Mouse (Mus musculus): ENCODE measurements around the gene Wnk2.
"Not testable (repeated sequence)": the region's sequence is repeated elsewhere in the genome, so short reads cannot be mapped to it uniquely, and the experiment has no call there.

The Wnk2 gene

GRCm38 (mm10) chr13:49094667-49095066 lies 53.1 kb downstream of the Wnk2 start:
- DNase-seq (ENCODE audit: low read depth, low spot score), result no peak

- DNase-seq (ENCODE audit: low read depth, low spot score), result no peak
Observed at GRCm38 (mm10) chr13:49093471-49093891, 54.3 kb downstream of the Wnk2 start.

DNA sequence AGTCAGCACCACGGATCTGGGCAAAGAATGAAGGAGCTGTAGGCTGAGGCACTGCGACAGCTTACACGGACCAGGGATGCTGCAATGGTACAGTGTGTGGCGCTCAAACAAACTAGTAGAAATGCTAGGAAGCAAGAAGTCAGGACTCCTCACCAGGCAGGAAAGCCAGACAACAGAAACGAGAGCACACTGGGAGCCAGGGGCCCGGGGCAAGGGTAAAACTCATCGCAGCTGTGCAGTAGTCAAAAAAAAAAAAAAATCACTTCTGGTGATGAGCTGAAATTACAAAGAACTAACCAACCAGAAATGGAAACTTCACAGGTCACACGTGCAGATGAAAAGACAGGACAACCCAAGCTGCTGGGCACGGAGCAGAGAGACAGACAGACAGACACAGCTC lies 55.2 kb downstream of the Wnk2 start:
- DNase-seq (ENCODE audit: low read depth, low spot score), result no peak

DNA sequence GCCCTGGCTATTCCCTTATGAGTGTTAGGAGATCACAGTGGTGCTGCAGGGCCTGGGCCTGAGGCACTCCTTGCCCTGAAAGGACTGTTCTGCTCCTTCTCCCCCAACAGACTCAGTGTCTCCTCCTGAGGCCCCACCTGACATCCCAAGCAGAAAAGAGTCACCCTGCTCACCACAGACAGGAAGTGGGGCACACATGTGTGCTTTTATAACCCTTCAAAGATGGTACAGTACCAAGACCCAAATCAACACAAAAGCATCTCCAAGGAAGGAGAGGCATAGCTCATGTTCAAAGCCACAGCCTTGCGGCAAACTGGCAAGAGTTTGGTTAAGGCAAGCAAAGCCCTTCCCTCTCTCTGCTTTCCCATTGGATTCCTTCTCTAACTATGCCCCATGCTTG lies 57.6 kb downstream of the Wnk2 start:
- no peak for DNase-seq (ENCODE audit: low read depth, low spot score)

- no peak for DNase-seq (ENCODE audit: low read depth, low spot score)
Observed at GRCm38 (mm10) chr13:49088874-49089273, 58.9 kb downstream of the Wnk2 start.

GRCm38 (mm10) chr13:49087420-49087819 lies 60.4 kb downstream of the Wnk2 start:
- DNase-seq (ENCODE audit: low read depth, low spot score), result no peak

DNA sequence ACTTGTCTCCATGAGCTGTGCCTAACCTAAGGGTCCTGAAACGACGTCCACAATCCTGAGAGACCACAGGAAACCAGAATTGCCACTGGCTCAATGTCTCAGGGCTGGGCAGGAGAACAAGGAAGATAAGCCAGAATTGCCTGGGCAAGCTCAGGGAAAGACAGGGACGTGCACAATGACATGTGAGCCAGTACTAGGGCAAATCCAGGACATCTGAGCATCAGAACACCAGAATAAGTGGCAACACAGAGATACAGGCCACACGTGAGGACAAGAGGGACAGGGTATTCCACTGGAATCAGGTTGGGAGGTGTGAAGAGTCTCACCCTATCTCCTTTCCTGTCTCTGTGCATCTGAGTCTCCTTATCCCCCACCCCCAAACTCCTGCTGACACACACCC lies 61.4 kb downstream of the Wnk2 start:
- no peak for DNase-seq (ENCODE audit: low read depth, low spot score)

- DNase-seq (ENCODE audit: low read depth, low spot score), result no peak
Observed at GRCm38 (mm10) chr13:49085211-49085610, 62.6 kb downstream of the Wnk2 start.

- no peak for DNase-seq (ENCODE audit: low read depth, low spot score)
Observed at GRCm38 (mm10) chr13:49084781-49085180, 63.0 kb downstream of the Wnk2 start.

DNA sequence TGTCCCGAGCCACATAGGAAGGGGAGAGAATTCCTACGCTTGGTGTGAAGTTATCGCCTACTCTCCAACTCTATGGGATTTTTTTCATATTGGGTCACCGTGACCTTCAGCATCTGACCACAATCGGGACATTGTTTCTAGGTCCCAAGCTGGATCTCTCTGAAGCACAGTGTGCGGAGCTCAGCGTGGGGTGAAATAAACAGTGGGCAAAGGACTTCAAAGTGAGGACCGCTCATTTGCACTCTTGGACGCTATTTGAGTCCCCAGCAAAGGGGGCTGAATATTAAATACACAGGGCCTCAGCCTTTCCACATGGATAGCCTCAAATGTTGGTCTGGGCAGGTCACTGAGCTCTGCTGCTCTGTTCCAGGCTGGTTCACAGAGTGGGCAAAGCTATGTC lies 63.9 kb downstream of the Wnk2 start:
- DNase-seq (ENCODE audit: low read depth, low spot score), result no peak

GRCm38 (mm10) chr13:49082151-49082879 lies 65.5 kb downstream of the Wnk2 start:
- no peak for DNase-seq (ENCODE audit: low read depth, low spot score)

DNA sequence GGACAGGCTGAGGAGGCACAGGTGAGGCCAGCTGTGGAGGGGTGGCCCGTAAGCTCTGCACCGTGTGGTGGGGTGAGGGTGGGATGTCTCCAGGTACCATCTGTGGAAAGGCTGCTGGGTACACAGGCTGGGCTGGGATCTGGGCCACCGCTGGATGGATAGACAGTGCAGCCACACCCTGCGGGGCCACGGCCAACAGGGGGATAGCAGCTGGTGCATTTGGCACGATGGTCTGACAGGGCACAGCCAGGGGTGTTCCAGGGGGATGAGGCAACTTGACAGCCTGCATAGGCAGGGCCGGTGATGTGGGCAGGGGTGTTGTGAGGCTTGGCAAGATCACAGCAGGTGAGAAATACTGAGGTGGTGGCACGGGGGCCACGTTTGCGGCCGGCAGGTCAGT lies 71.6 kb downstream of the Wnk2 start:
- no peak for DNase-seq (ENCODE audit: low read depth, low spot score)

- no peak for DNase-seq (ENCODE audit: low read depth, low spot score)
Observed at GRCm38 (mm10) chr13:49075377-49075776, 72.4 kb downstream of the Wnk2 start.

GRCm38 (mm10) chr13:49073295-49073694 lies 74.5 kb downstream of the Wnk2 start:
- DNase-seq (ENCODE audit: low read depth, low spot score), result no peak

DNA sequence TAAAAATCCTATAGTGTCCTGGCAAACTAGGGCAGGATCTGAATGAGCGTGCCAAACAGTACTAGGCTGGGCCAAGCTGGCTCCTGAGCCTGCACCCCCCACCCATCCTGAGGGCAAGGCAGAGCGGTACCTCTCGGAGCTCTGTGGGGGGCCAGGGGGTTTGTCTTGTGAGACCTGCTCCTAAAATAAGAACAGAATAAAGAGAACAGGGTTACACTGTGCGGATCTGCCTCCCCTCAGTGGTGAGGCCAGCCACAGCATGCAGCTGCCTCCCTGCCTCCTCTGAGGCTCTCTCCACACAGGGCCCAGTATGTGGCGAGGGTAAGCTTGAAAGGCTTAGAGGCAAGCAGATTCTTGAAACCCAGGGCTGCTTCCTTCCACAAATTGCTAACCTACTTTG lies 76.0 kb downstream of the Wnk2 start:
- DNase-seq (ENCODE audit: low read depth, low spot score), result no peak

DNA sequence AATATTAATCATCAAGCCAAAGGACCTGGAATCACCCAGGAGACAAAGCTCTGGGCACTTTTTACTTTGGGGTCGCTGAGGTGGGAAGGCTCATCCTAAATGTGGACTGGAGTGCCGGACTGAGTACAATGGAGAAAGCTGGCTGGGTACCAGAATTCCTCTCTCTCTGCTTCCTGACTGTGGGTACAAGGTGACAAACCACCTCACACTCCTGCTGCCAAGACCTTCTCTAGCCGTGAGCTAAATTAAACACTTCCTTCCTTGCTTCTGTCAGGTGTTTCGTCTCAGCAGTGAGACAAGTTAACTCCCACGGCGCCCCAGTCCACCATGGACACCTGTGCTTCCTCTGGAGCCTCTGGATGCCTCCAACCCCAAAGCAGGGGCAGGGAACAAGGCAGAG lies 77.8 kb downstream of the Wnk2 start:
- no peak for DNase-seq (ENCODE audit: low read depth, low spot score)

- peak; percentile 77 for DNase-seq (ENCODE audit: low read depth, low spot score)
Observed at GRCm38 (mm10) chr13:49069393-49069792, 78.4 kb downstream of the Wnk2 start.

DNA sequence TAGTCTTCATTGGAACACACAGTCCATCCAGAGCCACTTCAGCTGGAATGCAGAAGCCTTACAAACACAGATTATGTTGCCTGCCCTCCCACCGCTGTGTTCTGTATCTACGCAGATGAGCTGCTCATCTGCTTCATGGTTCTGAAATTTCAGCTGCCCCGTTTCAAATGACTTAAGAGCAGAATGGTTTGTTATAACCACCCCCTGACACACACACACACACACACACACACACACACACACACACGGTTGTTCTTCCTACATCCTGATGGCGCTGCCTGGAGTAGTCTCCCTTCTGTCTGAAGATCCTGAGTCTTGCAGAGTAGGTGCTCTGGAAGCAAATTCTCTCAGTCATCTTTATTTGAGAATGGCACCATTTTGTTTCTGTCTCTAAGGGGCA lies 83.6 kb downstream of the Wnk2 start:
- no peak for DNase-seq (ENCODE audit: low read depth, low spot score)

DNA sequence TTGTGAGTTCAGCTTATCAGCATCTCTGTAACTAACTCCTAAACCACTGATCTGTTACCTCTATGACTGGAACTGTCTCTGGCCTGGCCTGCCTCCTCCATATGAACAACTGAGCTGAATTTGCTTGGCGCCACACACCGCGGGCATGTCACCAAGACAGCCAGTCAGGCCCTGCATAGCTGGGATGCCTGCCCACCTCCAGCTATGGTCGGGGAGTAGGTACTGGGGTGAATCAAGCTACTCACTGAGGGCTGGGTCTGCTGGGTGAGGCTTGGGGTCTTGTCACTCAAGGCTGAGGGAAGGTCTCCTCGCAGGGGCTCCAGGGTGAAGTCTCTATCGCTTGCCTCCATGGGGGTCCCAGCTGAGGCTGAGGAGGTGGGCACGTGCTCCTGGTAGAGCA lies 87.4 kb downstream of the Wnk2 start:
- no peak for DNase-seq (ENCODE audit: low read depth, low spot score)

DNA sequence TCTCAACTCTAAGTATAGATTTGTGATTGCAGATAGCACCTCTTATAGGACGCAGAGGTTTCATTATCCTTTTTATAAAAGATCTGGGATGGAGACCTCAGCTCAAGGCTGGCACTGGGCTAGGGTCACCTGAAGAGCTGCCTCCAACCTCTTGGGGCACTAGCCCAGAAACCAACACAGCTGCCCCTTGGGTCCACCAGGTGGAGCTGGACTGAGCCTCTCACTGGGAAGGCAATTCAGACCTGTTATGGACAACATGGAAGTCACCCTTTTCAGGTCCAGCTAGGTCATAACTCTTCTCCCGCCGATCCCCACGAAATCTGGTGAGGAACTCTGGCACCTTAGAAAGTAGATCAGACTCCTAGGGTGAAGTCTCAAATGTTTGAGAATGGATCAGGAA lies 89.3 kb downstream of the Wnk2 start:
- DNase-seq (ENCODE audit: low read depth, low spot score), result no peak

DNA sequence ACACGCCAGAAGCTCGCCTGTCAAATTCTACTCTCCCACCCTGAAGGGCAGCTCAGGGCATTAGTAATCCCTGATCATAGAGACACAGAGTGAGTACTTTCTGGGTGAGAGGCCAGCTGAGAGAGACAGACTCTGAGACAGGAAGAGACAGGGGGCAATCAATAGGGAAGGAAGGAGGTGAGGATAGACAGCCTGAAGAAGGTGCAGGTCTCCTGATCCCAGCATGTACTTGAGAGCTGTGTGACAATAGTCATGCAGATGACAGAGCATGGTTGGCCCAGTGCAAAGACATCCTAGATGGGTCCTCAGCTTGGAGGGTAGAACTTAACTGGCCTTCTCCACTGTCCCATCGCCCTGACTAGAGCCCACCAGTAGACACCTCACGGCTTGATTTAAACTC lies 91.5 kb downstream of the Wnk2 start:
- DNase-seq (ENCODE audit: low read depth, low spot score), result no peak

DNA sequence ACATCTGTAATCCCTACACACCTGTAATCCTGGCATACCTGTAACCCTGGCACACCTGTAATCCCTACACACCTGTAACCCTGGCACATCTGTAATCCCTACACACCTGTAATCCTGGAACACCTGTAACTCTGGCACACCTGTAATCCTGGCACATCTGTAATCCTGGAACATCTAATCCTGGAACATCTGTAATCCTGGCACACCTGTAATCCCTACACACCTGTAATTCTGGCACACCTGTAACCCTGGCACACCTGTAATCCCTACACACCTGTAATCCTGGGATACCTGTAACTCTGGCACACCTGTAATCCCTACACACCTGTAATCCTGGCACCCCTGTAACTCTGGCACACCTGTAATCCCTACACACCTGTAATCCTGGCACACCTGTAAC lies 93.1 kb downstream of the Wnk2 start:
- not testable (repeated sequence) for DNase-seq (ENCODE audit: low read depth, low spot score)

GRCm38 (mm10) chr13:49053333-49053732 lies 94.5 kb downstream of the Wnk2 start:
- DNase-seq (ENCODE audit: low read depth, low spot score), result no peak

DNA sequence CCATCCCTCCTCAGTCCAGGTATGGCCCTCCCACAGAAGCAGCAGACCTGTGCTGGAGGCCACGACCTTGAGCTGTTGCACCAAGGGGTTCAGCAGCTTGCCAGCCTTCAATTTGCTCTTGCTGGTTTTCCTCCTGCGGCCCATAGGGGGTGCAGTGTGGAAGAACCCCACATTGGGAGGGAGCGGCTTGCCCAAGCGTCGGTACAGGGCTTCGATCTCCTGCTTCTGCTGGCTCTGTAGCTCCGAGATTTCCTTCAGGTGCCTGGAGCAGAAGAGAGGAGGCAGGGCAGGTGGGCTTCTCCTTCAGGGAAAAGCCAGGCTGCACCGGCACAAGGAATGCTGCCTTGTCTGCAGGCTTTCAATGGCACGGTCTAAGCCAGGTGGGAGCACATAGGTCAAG lies 95.3 kb downstream of the Wnk2 start:
- DNase-seq (ENCODE audit: low read depth, low spot score), result no peak

Data from telencephalon, adult 2 months (tissue).